Mouse (Mus musculus): ENCODE measurements around the gene Grn. TPM values are rescaled to one million over a fixed set of nuclear protein-coding genes. Genes with fewer than 3 reads are reported as not detected.

The Grn gene
- polyA plus RNA-seq, 1 experiment from 2014 or later: 61.8 TPM

- Histone ChIP-seq H3K9ac (replicated peaks) (no peak overlapping the region), H3K36me3 (peaks cover 8% of the 10 kb centered on the region), H3K4me3 (replicated peaks) (no peak overlapping the region), H3K4me1 (replicated peaks) (peaks cover 48% of the 10 kb centered on the region), H3K4me2 (replicated peaks) (no peak overlapping the region), H3K27me3 (peaks cover 32% of the 10 kb centered on the region), H3K27ac (no peak overlapping the region), H3K9me3 (no peaks in the 10 kb centered on the region)
- ATAC-seq: no peak
- WGBS: 8% methylated on average over 8 of the region's 8 CpGs
Observed at GRCm38 (mm10) chr11:102448327-102448726, 18.2 kb downstream of the Grn start.

- WGBS: 41% methylated on average over 17 of the region's 17 CpGs
- no peak overlapping the region for H3K9ac ChIP-seq (replicated peaks)
- H3K27ac ChIP-seq: no peak overlapping the region
- H3K4me1 ChIP-seq (replicated peaks): peaks cover 39% of the 10 kb centered on the region
- ATAC-seq: no peak
- no peaks in the 10 kb centered on the region for H3K36me3 ChIP-seq
- H3K9me3 ChIP-seq: no peaks in the 10 kb centered on the region
- H3K27me3 ChIP-seq: peaks cover 34% of the 10 kb centered on the region
- H3K4me3 ChIP-seq (replicated peaks): no peak overlapping the region
- H3K4me2 ChIP-seq (replicated peaks): no peak overlapping the region
Observed at GRCm38 (mm10) chr11:102449043-102450008, 19.2 kb downstream of the Grn start.

- Histone ChIP-seq H3K4me1 (replicated peaks) (peaks cover 28% of the 10 kb centered on the region), H3K27ac (no peak overlapping the region), H3K4me2 (replicated peaks) (no peak overlapping the region), H3K36me3 (no peaks in the 10 kb centered on the region), H3K9me3 (no peaks in the 10 kb centered on the region), H3K4me3 (replicated peaks) (no peak overlapping the region), H3K27me3 (peaks cover 47% of the 10 kb centered on the region), H3K9ac (replicated peaks) (no peak overlapping the region)
- WGBS: 19% methylated on average over 10 of the region's 10 CpGs
- ATAC-seq: no peak
Observed at GRCm38 (mm10) chr11:102453131-102453530, 23.0 kb downstream of the Grn start.

GRCm38 (mm10) chr11:102455740-102456396 lies 25.8 kb downstream of the Grn start:
- peak; percentile 87 for ATAC-seq
- Histone ChIP-seq H3K9ac (replicated peaks) (peak overlapping the region; percentile 63), H3K9me3 (no peaks in the 10 kb centered on the region), H3K27ac (peak overlapping the region; percentile 61; the same call in 1 of the 2 replicates), H3K4me1 (replicated peaks) (peaks cover 17% of the 10 kb centered on the region), H3K4me2 (replicated peaks) (peak overlapping the region; percentile 76), H3K36me3 (no peaks in the 10 kb centered on the region), H3K27me3 (peaks cover 26% of the 10 kb centered on the region), H3K4me3 (replicated peaks) (peak overlapping the region; percentile 47)
- WGBS: under 1% methylated on average over 39 of the region's 40 CpGs

GRCm38 (mm10) chr11:102460541-102460940 lies 30.4 kb downstream of the Grn start:
- H3K9me3 ChIP-seq: no peaks in the 10 kb centered on the region
- H3K4me1 ChIP-seq (replicated peaks): peaks cover 9% of the 10 kb centered on the region
- H3K27ac ChIP-seq: no peak overlapping the region
- 57% methylated on average over 16 of the region's 16 CpGs for WGBS
- no peak overlapping the region for H3K9ac ChIP-seq (replicated peaks)
- H3K4me2 ChIP-seq (replicated peaks): no peak overlapping the region
- no peak overlapping the region for H3K4me3 ChIP-seq (replicated peaks)
- no peak for ATAC-seq
- H3K36me3 ChIP-seq: no peaks in the 10 kb centered on the region
- H3K27me3 ChIP-seq: peaks cover 26% of the 10 kb centered on the region

- Histone ChIP-seq H3K9ac (replicated peaks) (no peak overlapping the region), H3K27me3 (peaks cover 25% of the 10 kb centered on the region), H3K4me2 (replicated peaks) (no peak overlapping the region), H3K9me3 (no peaks in the 10 kb centered on the region), H3K36me3 (no peaks in the 10 kb centered on the region), H3K27ac (no peak overlapping the region), H3K4me1 (replicated peaks) (peaks cover 10% of the 10 kb centered on the region), H3K4me3 (replicated peaks) (no peak overlapping the region)
- 85% methylated on average over 3 of the region's 3 CpGs for WGBS
- ATAC-seq: no peak
Observed at GRCm38 (mm10) chr11:102461764-102462163, 31.6 kb downstream of the Grn start.

GRCm38 (mm10) chr11:102464901-102465300 lies 34.8 kb downstream of the Grn start:
- Histone ChIP-seq H3K4me3 (replicated peaks) (no peak overlapping the region), H3K9me3 (no peaks in the 10 kb centered on the region), H3K4me1 (replicated peaks) (peaks cover 23% of the 10 kb centered on the region), H3K27me3 (peaks cover 16% of the 10 kb centered on the region), H3K4me2 (replicated peaks) (no peak overlapping the region), H3K9ac (replicated peaks) (no peak overlapping the region), H3K27ac (no peak overlapping the region), H3K36me3 (no peaks in the 10 kb centered on the region)
- 91% methylated on average over 6 of the region's 6 CpGs for WGBS
- no peak for ATAC-seq

- H3K4me2 ChIP-seq (replicated peaks): peak overlapping the region; percentile 25; the same call in 1 of the 2 replicates
- H3K27ac ChIP-seq: no peak overlapping the region
- ATAC-seq: 0 out of 2 replicates have a peak, but pooled peaks have one; percentile 2
- no peaks in the 10 kb centered on the region for H3K36me3 ChIP-seq
- peak overlapping the region; percentile 37; the same call in 1 of the 2 replicates for H3K9ac ChIP-seq (replicated peaks)
- H3K4me3 ChIP-seq (replicated peaks): no peak overlapping the region
- peaks cover 23% of the 10 kb centered on the region for H3K4me1 ChIP-seq (replicated peaks)
- peaks cover 17% of the 10 kb centered on the region for H3K27me3 ChIP-seq
- WGBS: 9% methylated on average over 26 of the region's 26 CpGs
- H3K9me3 ChIP-seq: no peaks in the 10 kb centered on the region
Observed at GRCm38 (mm10) chr11:102465713-102466436, 35.8 kb downstream of the Grn start.

GRCm38 (mm10) chr11:102467041-102467631 lies 37.0 kb downstream of the Grn start:
- under 1% methylated on average over 36 of the region's 37 CpGs for WGBS
- H3K27ac ChIP-seq: no peak overlapping the region
- H3K4me3 ChIP-seq (replicated peaks): peak overlapping the region; percentile 48

GRCm38 (mm10) chr11:102469648-102470357 lies 39.7 kb downstream of the Grn start, which contains the start of gene Itga2b:
Itga2b (minus strand) TSS chr11:102470122.
- Histone ChIP-seq H3K36me3 (peaks cover 8% of the 10 kb centered on the region), H3K27me3 (peaks cover 14% of the 10 kb centered on the region), H3K9me3 (no peaks in the 10 kb centered on the region), H3K4me3 (replicated peaks) (no peak within 1 kb of the TSS), H3K4me2 (replicated peaks) (no peak within 1 kb of the TSS), H3K9ac (replicated peaks) (no peak within 1 kb of the TSS), H3K27ac (no peak within 1 kb of the TSS), H3K4me1 (replicated peaks) (peaks cover 23% of the 10 kb centered on the region)
- WGBS: 77% methylated on average over 11 of the region's 11 CpGs
- no peak for ATAC-seq

More at GRCm38 (mm10) chr11:102467041-102467631, 37.0 kb downstream of the Grn start:
- Histone ChIP-seq H3K9me3 (no peaks in the 10 kb centered on the region), H3K9ac (replicated peaks) (peak overlapping the region; percentile 56), H3K4me2 (replicated peaks) (peak overlapping the region; percentile 76), H3K36me3 (no peaks in the 10 kb centered on the region), H3K27me3 (peaks cover 17% of the 10 kb centered on the region), H3K4me1 (replicated peaks) (peaks cover 23% of the 10 kb centered on the region)
- peak; percentile 87 for ATAC-seq

GRCm38 (mm10) chr11:102475027-102475426 lies 44.9 kb downstream of the Grn start:
- no peak for ATAC-seq
- H3K4me2 ChIP-seq (replicated peaks): no peak overlapping the region
- no peak overlapping the region for H3K9ac ChIP-seq (replicated peaks)
- H3K4me1 ChIP-seq (replicated peaks): no peaks in the 10 kb centered on the region
- H3K27ac ChIP-seq: no peak overlapping the region
- no peaks in the 10 kb centered on the region for H3K9me3 ChIP-seq
- H3K36me3 ChIP-seq: peaks cover 48% of the 10 kb centered on the region
- H3K27me3 ChIP-seq: no peaks in the 10 kb centered on the region
- 92% methylated on average over 3 of the region's 3 CpGs for WGBS
- no peak overlapping the region for H3K4me3 ChIP-seq (replicated peaks)
